Mouse (Mus musculus) left cerebral cortex, postnatal 14 days (tissue): ENCODE measurements at regions not wholly inside any gene's neighbourhood (a gene's known extent, or its start where the extent isn't known, plus 50 kb on each side); places are given as distances from the start of the nearest gene placed in this dataset.

Experiments
- DNase-seq, 2 experiments: peaks; one replicate each; pipeline ENCODE4 v3.0.0; 2021 to 2022; ENCODE audit warnings: low spot score in 2 of 2, mixed read lengths in 1 of 2
- intact Hi-C: fragments of 180-260 bp; cut with DNase I; formaldehyde crosslinking; loops from one replicate; pipeline ENCODE4 v1.15.1; 2025

- intact Hi-C loops: no loop called here
- DNase-seq: no peak
These were observed 227.9 kb upstream of the Gk2 start for GRCm38 (mm10) chr5:97684592-97685258.

GRCm38 (mm10) chr5:97669726-97670125 lies 212.9 kb upstream of the Gk2 start:
- intact Hi-C loops: no loop called here
- no peak for DNase-seq

- no peak for DNase-seq
- intact Hi-C loops: no loop called here
These were observed 199.5 kb upstream of the Gk2 start for GRCm38 (mm10) chr5:97656167-97656924.

GRCm38 (mm10) chr5:97655266-97655665 lies 198.4 kb upstream of the Gk2 start:
- DNase-seq: no peak
- intact Hi-C loops: no loop called here

GRCm38 (mm10) chr5:97654414-97654813 lies 197.6 kb upstream of the Gk2 start:
- intact Hi-C loops: no loop called here
- DNase-seq: no peak

- intact Hi-C loops: loop anchor here (5.0 to 10.0 kb wide), 4 partner anchors 87 to 543 kb away; no protein-coding TSS in a partner anchor
- DNase-seq: peak; percentile 28 to 48
These were observed 185.4 kb upstream of the Gk2 start for GRCm38 (mm10) chr5:97642251-97642650.

GRCm38 (mm10) chr5:97641646-97642045 lies 184.8 kb upstream of the Gk2 start:
- intact Hi-C loops: loop anchor here (5.0 to 10.0 kb wide), 4 partner anchors 87 to 543 kb away; no protein-coding TSS in a partner anchor
- DNase-seq: peak; percentile 75 to 79

GRCm38 (mm10) chr5:97636357-97636756 lies 179.5 kb upstream of the Gk2 start:
- DNase-seq: no peak
- intact Hi-C loops: no loop called here

- DNase-seq: no peak
- intact Hi-C loops: no loop called here
These were observed 176.9 kb upstream of the Gk2 start for GRCm38 (mm10) chr5:97633766-97634165.

- no peak for DNase-seq
- intact Hi-C loops: no loop called here
These were observed 176.0 kb upstream of the Gk2 start for GRCm38 (mm10) chr5:97632791-97633190.

- peak in 1 of 2 experiments; percentile 15 for DNase-seq
- intact Hi-C loops: no loop called here
These were observed 168.4 kb upstream of the Gk2 start for GRCm38 (mm10) chr5:97625200-97625599.

GRCm38 (mm10) chr5:97619890-97620289 lies 163.1 kb upstream of the Gk2 start:
- intact Hi-C loops: no loop called here
- no peak for DNase-seq

- no peak for DNase-seq
- intact Hi-C loops: no loop called here
These were observed 161.6 kb upstream of the Gk2 start for GRCm38 (mm10) chr5:97618411-97618810.

GRCm38 (mm10) chr5:97602176-97602575 lies 145.4 kb upstream of the Gk2 start:
- intact Hi-C loops: no loop called here
- peak in 1 of 2 experiments; percentile 31 for DNase-seq

- no peak for DNase-seq
- intact Hi-C loops: no loop called here
These were observed 144.6 kb upstream of the Gk2 start for GRCm38 (mm10) chr5:97601384-97601783.

- intact Hi-C loops: loop anchor here (5.0 kb wide), 1 partner anchor 471 kb away; no protein-coding TSS in a partner anchor
- peak; percentile 9 to 18 for DNase-seq
These were observed 141.9 kb upstream of the Gk2 start for GRCm38 (mm10) chr5:97598741-97599140.

- intact Hi-C loops: loop anchor here (5.0 kb wide), 1 partner anchor 469 kb away; no protein-coding TSS in a partner anchor
- DNase-seq: no peak
These were observed 139.1 kb upstream of the Gk2 start for GRCm38 (mm10) chr5:97595916-97596315.

- no peak for DNase-seq
- intact Hi-C loops: no loop called here
These were observed 137.3 kb upstream of the Gk2 start for GRCm38 (mm10) chr5:97594081-97594480.

- DNase-seq: no peak
- intact Hi-C loops: no loop called here
These were observed 125.7 kb upstream of the Gk2 start for GRCm38 (mm10) chr5:97582509-97582908.

- intact Hi-C loops: no loop called here
- DNase-seq: no peak
These were observed 108.7 kb upstream of the Gk2 start for GRCm38 (mm10) chr5:97565486-97565885.

- intact Hi-C loops: no loop called here
- no peak for DNase-seq
These were observed 106.9 kb upstream of the Gk2 start for GRCm38 (mm10) chr5:97563724-97564123.
